Mouse (Mus musculus) intestine, embryonic 16.5 days (tissue): ENCODE measurements around the gene Adarb2. TPM values are rescaled to one million over a fixed set of nuclear protein-coding genes. Genes with fewer than 3 reads are reported as not detected.

ENCODE experiments used
- ATAC-seq: fragments of 200-750 bp; cut with Nextera tagmentation; 2 replicates; pipeline ENCODE4 v1.8.0; 2017; ENCODE audit warnings: moderate TSS enrichment, moderate library complexity
- H3K27ac ChIP-seq: fragments of 300-500 bp; sonication (generic); 2 replicates; pipeline ENCODE4 v1.5.1; 2014; ENCODE audit warnings: mild to moderate bottlenecking, low read length
- H3K27me3 ChIP-seq: fragments of 300-500 bp; sonication (generic); replicated peaks from 2 replicates; pipeline ENCODE4 v1.6.1; 2014; ENCODE audit warnings: low read length, control low read depth, mixed read lengths; ENCODE audit not compliant: control insufficient read depth, insufficient read depth
- H3K36me3 ChIP-seq: fragments of 300-500 bp; sonication (generic); 2 replicates; pipeline ENCODE4 v1.6.1; 2014; ENCODE audit warnings: low read length, control low read depth; ENCODE audit not compliant: control insufficient read depth, insufficient read depth
- H3K4me1 ChIP-seq: fragments of 300-500 bp; sonication (generic); 2 replicates; pipeline ENCODE4 v1.6.1; 2014; ENCODE audit warnings: low read length, control low read depth, mixed read lengths; ENCODE audit not compliant: control insufficient read depth, insufficient read depth
- H3K4me2 ChIP-seq: fragments of 300-500 bp; sonication (generic); 2 replicates; pipeline ENCODE4 v1.6.1; 2014; ENCODE audit warnings: low read depth, low read length, control low read depth
- H3K4me3 ChIP-seq: fragments of 300-500 bp; sonication (generic); 2 replicates; pipeline ENCODE4 v1.5.1; 2014; ENCODE audit warnings: mild to moderate bottlenecking, low read length
- H3K9ac ChIP-seq: fragments of 300-500 bp; sonication (generic); 2 replicates; pipeline ENCODE4 v1.6.1; 2014; ENCODE audit warnings: low read depth, low read length
- H3K9me3 ChIP-seq: fragments of 300-500 bp; sonication (generic); 2 replicates; pipeline ENCODE4 v1.6.1; 2016; ENCODE audit warnings: low read length, control low read depth; ENCODE audit not compliant: control insufficient read depth
- WGBS: fragments of 180-500 bp; shearing (Covaris S2); extraction: QIAGEN DNeasy Blood & Tissue Kit; methylation state at CpG from one replicate; pipeline ENCODE4 v1.1.7; 2014; 5-methylcytosine and 5-hydroxymethylcytosine counted together
- polyA plus RNA-seq: library from polyadenylated mRNA; unstranded; fragments of >200 nt; fragmentation: Nextera tagmentation; extraction: Ambion mirVana; gene quantifications from 2 replicates; pipeline ENCODE4 v1.2.1, GENCODE M21; 2015

Adarb2 gene
- polyA plus RNA-seq, 1 experiment from 2014 or later: 0.43 TPM

- Histone ChIP-seq H3K27ac (no peak overlapping the region), H3K4me3 (no peak overlapping the region), H3K9ac (no peak overlapping the region), H3K4me1 (no peaks in the 10 kb centered on the region), H3K27me3 (no peaks in the 10 kb centered on the region), H3K36me3 (no peaks in the 10 kb centered on the region), H3K4me2 (no peak overlapping the region), H3K9me3 (no peaks in the 10 kb centered on the region)
- WGBS: 58% methylated on average over 3 of the region's 3 CpGs
- no peak for ATAC-seq
Measured at GRCm38 (mm10) chr13:8744565-8744964, 541.9 kb downstream of the Adarb2 start.

- 58% methylated on average over 4 of the region's 4 CpGs for WGBS
- no peaks in the 10 kb centered on the region for H3K9me3 ChIP-seq
- H3K27me3 ChIP-seq: no peaks in the 10 kb centered on the region
- H3K27ac ChIP-seq: no peak overlapping the region
- H3K4me3 ChIP-seq: no peak overlapping the region
- no peaks in the 10 kb centered on the region for H3K36me3 ChIP-seq
- ATAC-seq: no peak
- no peak overlapping the region for H3K4me2 ChIP-seq
- no peaks in the 10 kb centered on the region for H3K4me1 ChIP-seq
- H3K9ac ChIP-seq: no peak overlapping the region
Measured at GRCm38 (mm10) chr13:8745596-8745995, 542.9 kb downstream of the Adarb2 start.

DNA sequence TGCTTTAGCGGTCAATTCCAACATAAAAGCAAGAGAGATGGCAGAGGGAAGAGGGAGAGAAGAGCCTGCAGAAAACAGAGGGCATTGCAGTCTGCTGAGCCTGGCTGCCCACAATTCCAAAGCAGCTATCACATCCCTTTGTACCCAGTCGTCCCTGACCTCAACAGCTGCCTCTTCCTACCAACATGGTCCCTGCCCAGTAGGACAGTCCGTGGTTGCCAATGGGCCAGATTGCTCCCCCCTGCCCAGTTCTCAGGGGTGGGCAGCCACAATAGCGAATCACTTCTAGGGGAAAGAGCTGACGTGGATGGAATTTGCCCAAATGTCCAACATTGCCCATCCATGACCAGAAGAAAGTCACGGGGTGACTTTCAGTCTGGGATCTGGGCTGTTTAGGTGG lies 546.8 kb downstream of the Adarb2 start:
- H3K36me3 ChIP-seq: no peaks in the 10 kb centered on the region
- H3K27me3 ChIP-seq: no peaks in the 10 kb centered on the region
- no peak overlapping the region for H3K4me2 ChIP-seq
- no peak overlapping the region for H3K4me3 ChIP-seq
- H3K27ac ChIP-seq: no peak overlapping the region
- WGBS: 88% methylated on average over 6 of the region's 6 CpGs
- ATAC-seq: no peak
- H3K9ac ChIP-seq: no peak overlapping the region
- H3K4me1 ChIP-seq: no peaks in the 10 kb centered on the region
- no peaks in the 10 kb centered on the region for H3K9me3 ChIP-seq

GRCm38 (mm10) chr13:8760940-8761339 lies 558.3 kb downstream of the Adarb2 start:
- no peaks in the 10 kb centered on the region for H3K9me3 ChIP-seq
- H3K4me1 ChIP-seq: no peaks in the 10 kb centered on the region
- H3K27me3 ChIP-seq: no peaks in the 10 kb centered on the region
- no peak for ATAC-seq
- no peak overlapping the region for H3K27ac ChIP-seq
- no peak overlapping the region for H3K9ac ChIP-seq
- no peak overlapping the region for H3K4me2 ChIP-seq
- no peak overlapping the region for H3K4me3 ChIP-seq
- WGBS: 59% methylated on average over 8 of the region's 8 CpGs
- H3K36me3 ChIP-seq: no peaks in the 10 kb centered on the region

DNA sequence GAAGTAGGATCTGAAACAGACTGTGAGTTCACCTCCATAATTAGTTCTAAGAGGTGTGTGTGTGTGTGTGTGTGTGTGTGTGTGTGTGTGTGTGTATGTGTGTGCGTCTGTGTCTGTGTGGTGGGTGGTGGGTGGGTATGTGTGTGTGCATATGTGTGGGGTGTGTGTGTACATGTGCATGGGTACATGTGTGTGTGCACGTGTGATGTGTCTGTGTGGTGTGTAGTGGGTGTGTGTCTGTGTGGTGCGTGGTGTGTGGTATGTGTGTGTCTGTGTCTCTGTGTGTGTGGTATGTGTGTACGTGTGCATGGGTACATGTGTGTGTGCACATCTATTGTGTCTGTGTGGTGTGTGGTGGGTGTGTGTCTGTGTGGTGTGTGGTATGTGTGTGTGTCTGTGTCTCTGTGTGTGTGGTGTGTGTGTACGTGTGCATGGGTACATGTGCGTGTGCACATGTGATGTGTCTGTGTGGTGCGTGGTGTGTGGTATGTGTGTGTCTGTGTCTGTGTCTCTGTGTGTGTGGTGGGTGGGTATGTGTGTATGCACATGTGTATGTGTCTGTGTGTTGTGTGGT lies 567.1 kb downstream of the Adarb2 start:
- Histone ChIP-seq H3K4me1 (no peaks in the 10 kb centered on the region), H3K9me3 (no peaks in the 10 kb centered on the region), H3K4me3 (no peak overlapping the region), H3K27ac (no peak overlapping the region), H3K4me2 (no peak overlapping the region), H3K36me3 (no peaks in the 10 kb centered on the region), H3K9ac (no peak overlapping the region), H3K27me3 (no peaks in the 10 kb centered on the region)
- WGBS: 93% methylated on average over 7 of the region's 7 CpGs
- no peak for ATAC-seq

GRCm38 (mm10) chr13:8770616-8771015 lies 568.0 kb downstream of the Adarb2 start:
- Histone ChIP-seq H3K36me3 (no peaks in the 10 kb centered on the region), H3K9ac (no peak overlapping the region), H3K27me3 (no peaks in the 10 kb centered on the region), H3K4me2 (no peak overlapping the region), H3K27ac (no peak overlapping the region), H3K9me3 (no peaks in the 10 kb centered on the region), H3K4me3 (no peak overlapping the region), H3K4me1 (no peaks in the 10 kb centered on the region)
- no peak for ATAC-seq
- WGBS: 45% methylated on average over 4 of the region's 4 CpGs

- ATAC-seq: no peak
- H3K4me3 ChIP-seq: no peak overlapping the region
- H3K27me3 ChIP-seq: no peaks in the 10 kb centered on the region
- no peak overlapping the region for H3K4me2 ChIP-seq
- no peak overlapping the region for H3K27ac ChIP-seq
- H3K9ac ChIP-seq: no peak overlapping the region
- H3K4me1 ChIP-seq: no peaks in the 10 kb centered on the region
- no peaks in the 10 kb centered on the region for H3K9me3 ChIP-seq
- H3K36me3 ChIP-seq: no peaks in the 10 kb centered on the region
- WGBS: 49% methylated on average over 4 of the region's 4 CpGs
Measured at GRCm38 (mm10) chr13:8780441-8780840, 577.8 kb downstream of the Adarb2 start.

GRCm38 (mm10) chr13:8782636-8783035 lies 580.0 kb downstream of the Adarb2 start:
- no peak overlapping the region for H3K4me2 ChIP-seq
- no peaks in the 10 kb centered on the region for H3K36me3 ChIP-seq
- WGBS: 41% methylated on average over 4 of the region's 4 CpGs
- H3K27ac ChIP-seq: no peak overlapping the region
- H3K4me1 ChIP-seq: no peaks in the 10 kb centered on the region
- no peak overlapping the region for H3K9ac ChIP-seq
- H3K27me3 ChIP-seq: no peaks in the 10 kb centered on the region
- no peaks in the 10 kb centered on the region for H3K9me3 ChIP-seq
- H3K4me3 ChIP-seq: no peak overlapping the region
- no peak for ATAC-seq

- Histone ChIP-seq H3K9ac (no peak overlapping the region), H3K4me1 (no peaks in the 10 kb centered on the region), H3K36me3 (no peaks in the 10 kb centered on the region), H3K4me2 (no peak overlapping the region), H3K4me3 (no peak overlapping the region), H3K27ac (no peak overlapping the region), H3K27me3 (no peaks in the 10 kb centered on the region), H3K9me3 (no peaks in the 10 kb centered on the region)
- no peak for ATAC-seq
- WGBS: 83% methylated on average over 10 of the region's 10 CpGs
Measured at GRCm38 (mm10) chr13:8783686-8784307, 581.1 kb downstream of the Adarb2 start.
